Comparison of ENCODE assay signal across 25 mouse cellular contexts in the genomic region with DNA sequence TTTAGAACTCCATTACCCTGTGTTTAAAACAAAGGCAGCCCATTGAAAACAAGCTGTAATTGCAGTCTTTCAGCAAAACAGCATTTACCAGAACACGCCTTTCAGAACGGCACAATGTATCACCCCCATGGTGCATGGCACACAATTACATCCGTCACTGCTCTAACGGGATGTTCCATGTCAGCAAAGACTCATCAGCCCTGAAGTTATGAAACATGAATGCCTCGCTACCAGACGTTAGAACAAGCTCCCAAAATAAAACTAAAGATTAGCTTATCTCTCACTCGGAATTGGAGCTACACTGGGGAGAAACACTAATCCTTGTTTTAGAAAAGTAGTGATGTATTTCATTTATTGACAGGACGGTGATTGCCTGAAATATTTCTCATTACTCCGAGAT.
A peak's percentile ranks its signal among the peaks of the same experiment; 100 is the strongest.
DNase-seq lines count a peak whose midpoint lies in the region; ATAC-seq lines count a peak whose summit lies in the region.
"Had no signal": no experiment of that assay in that cellular context is flagged by ENCODE, and none has a peak within 500 bp of the region (broad histone marks: within the 10 kb centered on the region; RNA-seq: fewer than 3 reads in every experiment).

No protein-coding gene starts in this region.

- WGBS in heart, embryonic 14.5 days, result 19% methylated on average over 9 of the region's 9 CpGs
- 35% methylated on average over 9 of the region's 9 CpGs for WGBS in heart, embryonic 15.5 days

- H3K4me3 ChIP-seq in heart, embryonic 14.5 days (ENCODE audit: control insufficient read depth in 1 of 2, insufficient read depth in 1 of 2, low read depth in 1 of 2, low read length in 2 of 2), result no peak overlapping the region
- no peak overlapping the region for H3K4me3 ChIP-seq in heart, embryonic 15.5 days
- H3K4me3 ChIP-seq: erythroblast, embryonic 14.5 days; forebrain, embryonic 12.5 days; hindbrain, embryonic 10.5 days; hindbrain, embryonic 15.5 days; liver, embryonic 15.5 days; neural tube, embryonic 13.5 days; stomach, embryonic 15.5 days had no signal

- peak; percentile 21 to 36 for DNase-seq in heart, adult 18-20 months
- DNase-seq in heart, postnatal 36 days, result no peak
- no peak for DNase-seq in heart, adult 11 months
- DNase-seq in heart, postnatal 4 days, result peak; percentile 23
- no peak for DNase-seq in embryo, embryonic 9.5 days (ENCODE audit: extremely low spot score)
- DNase-seq: adrenal gland, postnatal 14 days; cerebellum, adult 18-20 months; cerebellum, postnatal 10 days; kidney, adult 11 months; kidney, postnatal 14 days; lung, embryonic 14.5 days; lung, postnatal 14 days; right cerebral cortex, postnatal 14 days had no signal

- intact Hi-C loops in heart, postnatal 36 days (cut with DNase I), result no loop called here

- no peaks in the 10 kb centered on the region for H3K9me3 ChIP-seq in heart, embryonic 14.5 days (ENCODE audit: control insufficient read depth, low read length)
- H3K9me3 ChIP-seq in heart, embryonic 15.5 days (replicated peaks), result no peaks in the 10 kb centered on the region
- H3K9me3 ChIP-seq: forebrain, embryonic 12.5 days; hindbrain, embryonic 10.5 days; hindbrain, embryonic 15.5 days; liver, embryonic 15.5 days; neural tube, embryonic 13.5 days; stomach, embryonic 15.5 days had no signal

- no peaks in the 10 kb centered on the region for H3K36me3 ChIP-seq in heart, embryonic 14.5 days (ENCODE audit: control insufficient read depth, insufficient read depth, low read length)
- no peaks in the 10 kb centered on the region for H3K36me3 ChIP-seq in heart, embryonic 15.5 days
- H3K36me3 ChIP-seq: forebrain, embryonic 12.5 days; hindbrain, embryonic 10.5 days; hindbrain, embryonic 15.5 days; liver, embryonic 15.5 days; neural tube, embryonic 13.5 days; stomach, embryonic 15.5 days had no signal

- peaks cover 2 to 6% of the 10 kb centered on the region in 2 experiments for H3K4me1 ChIP-seq in heart, embryonic 14.5 days (ENCODE audit: control insufficient read depth in 2 of 2, insufficient read depth in 2 of 2, low read length in 2 of 2)
- peaks cover 5% of the 10 kb centered on the region; the same call in 1 of the 2 replicates for H3K4me1 ChIP-seq in heart, embryonic 15.5 days (replicated peaks)
- H3K4me1 ChIP-seq: hindbrain, embryonic 10.5 days; liver, embryonic 15.5 days; neural tube, embryonic 13.5 days; stomach, embryonic 15.5 days had no signal

- H3K4me2 ChIP-seq in heart, embryonic 14.5 days (ENCODE audit: low read length), result peak overlapping the region; percentile 14; the same call in 1 of the 2 replicates
- H3K4me2 ChIP-seq in heart, embryonic 15.5 days, result 0 out of 2 replicates have a peak overlapping the region, but pooled peaks have one; percentile 4
- H3K4me2 ChIP-seq: forebrain, embryonic 12.5 days; hindbrain, embryonic 15.5 days; liver, embryonic 15.5 days; lung, embryonic 14.5 days; midbrain, embryonic 11.5 days; neural tube, embryonic 13.5 days; stomach, embryonic 15.5 days had no signal

- H3K9ac ChIP-seq in heart, embryonic 14.5 days (ENCODE audit: low read length), result no peak overlapping the region
- no peak overlapping the region for H3K9ac ChIP-seq in heart, embryonic 15.5 days
- H3K9ac ChIP-seq: forebrain, embryonic 12.5 days; hindbrain, embryonic 15.5 days; liver, embryonic 15.5 days; lung, embryonic 14.5 days; neural tube, embryonic 13.5 days; stomach, embryonic 15.5 days had no signal

- no peak for ATAC-seq in heart, embryonic 14.5 days (ENCODE audit: insufficient number of reproducible peaks, insufficient read depth, low FRiP score, low read depth)
- no peak for ATAC-seq in heart, embryonic 15.5 days (replicated peaks; ENCODE audit: insufficient number of reproducible peaks, insufficient read depth, low FRiP score, low read depth)
- ATAC-seq: CD4-positive, CD25-positive, alpha-beta regulatory T cell, adult 4 months; inflammation-experienced regulatory T-cells, adult 6 months had no signal

- peak overlapping the region; percentile 46 to 59; a peak in 3 of 4 replicates for H3K27ac ChIP-seq in heart, embryonic 14.5 days (replicated peaks in 1 of 2; ENCODE audit: control insufficient read depth in 1 of 2, insufficient read depth in 1 of 2, low read depth in 2 of 2, low read length in 2 of 2)
- H3K27ac ChIP-seq in heart, embryonic 15.5 days, result peak overlapping the region; percentile 42
- H3K27ac ChIP-seq: forebrain, embryonic 12.5 days; hindbrain, embryonic 10.5 days; hindbrain, embryonic 15.5 days; liver, embryonic 15.5 days; neural tube, embryonic 13.5 days; stomach, embryonic 15.5 days had no signal

- H3K27me3 ChIP-seq in heart, embryonic 14.5 days (ENCODE audit: control insufficient read depth, insufficient read depth, low read length), result no peaks in the 10 kb centered on the region
- no peaks in the 10 kb centered on the region for H3K27me3 ChIP-seq in heart, embryonic 15.5 days
- H3K27me3 ChIP-seq: hindbrain, embryonic 15.5 days; liver, embryonic 15.5 days; neural tube, embryonic 13.5 days; stomach, embryonic 15.5 days had no signal

Comparison
In these comparisons a context has a peak if more than half of its experiments do, and no peak if none do; other contexts are left out.
1. DNase-seq: peak in heart, adult 18-20 months (2 of 2) and heart, postnatal 4 days (single experiment); none in heart, postnatal 36 days (0 of 2), heart, adult 11 months (single experiment) and embryo, embryonic 9.5 days (single experiment).